Mouse (Mus musculus): ENCODE measurements around the gene Klhl29.
"Not testable (repeated sequence)": the region's sequence is repeated elsewhere in the genome, so short reads cannot be mapped to it uniquely, and the experiment has no call there.

Gene Klhl29

DNA sequence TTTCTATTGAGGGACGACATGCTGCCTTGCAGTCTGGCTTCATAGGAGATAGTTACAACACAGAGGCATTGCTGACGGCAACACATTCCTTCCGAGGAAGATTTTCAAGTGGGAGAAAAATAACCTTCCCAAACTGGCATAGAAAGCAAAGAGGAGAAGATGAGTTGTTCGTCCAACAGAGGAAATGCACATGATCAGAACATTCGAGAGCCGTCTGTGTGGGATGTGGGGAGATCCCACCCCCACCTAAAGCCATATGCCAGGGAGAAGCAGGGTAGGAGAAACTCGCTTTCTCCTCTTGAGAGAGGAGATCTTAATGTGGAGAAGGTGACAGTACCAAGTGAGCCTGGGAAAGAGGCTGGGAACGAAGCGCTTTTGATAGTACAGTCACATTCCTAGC, 22.1 kb downstream of the Klhl29 start:
- DNase-seq: no peak

DNA sequence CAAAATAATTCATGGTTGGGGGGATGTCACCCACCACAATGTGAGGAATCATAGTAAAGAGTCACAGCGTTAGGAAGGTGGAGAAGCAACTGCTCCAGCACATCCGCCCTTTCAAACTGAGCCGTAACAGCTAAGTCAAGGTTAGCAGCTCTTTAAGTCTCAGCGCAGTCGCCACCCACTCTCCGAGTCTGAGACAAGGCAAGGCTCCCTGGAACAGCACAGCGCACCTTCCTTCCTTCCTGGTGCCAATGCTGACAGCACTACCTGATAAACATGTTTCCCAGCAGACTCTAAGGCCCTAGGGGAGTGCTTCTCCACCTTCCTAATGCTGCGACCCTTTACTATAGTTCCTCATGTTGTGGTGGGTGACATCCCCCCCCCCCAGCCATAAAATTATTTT, 22.7 kb downstream of the Klhl29 start:
- DNase-seq: no peak

DNA sequence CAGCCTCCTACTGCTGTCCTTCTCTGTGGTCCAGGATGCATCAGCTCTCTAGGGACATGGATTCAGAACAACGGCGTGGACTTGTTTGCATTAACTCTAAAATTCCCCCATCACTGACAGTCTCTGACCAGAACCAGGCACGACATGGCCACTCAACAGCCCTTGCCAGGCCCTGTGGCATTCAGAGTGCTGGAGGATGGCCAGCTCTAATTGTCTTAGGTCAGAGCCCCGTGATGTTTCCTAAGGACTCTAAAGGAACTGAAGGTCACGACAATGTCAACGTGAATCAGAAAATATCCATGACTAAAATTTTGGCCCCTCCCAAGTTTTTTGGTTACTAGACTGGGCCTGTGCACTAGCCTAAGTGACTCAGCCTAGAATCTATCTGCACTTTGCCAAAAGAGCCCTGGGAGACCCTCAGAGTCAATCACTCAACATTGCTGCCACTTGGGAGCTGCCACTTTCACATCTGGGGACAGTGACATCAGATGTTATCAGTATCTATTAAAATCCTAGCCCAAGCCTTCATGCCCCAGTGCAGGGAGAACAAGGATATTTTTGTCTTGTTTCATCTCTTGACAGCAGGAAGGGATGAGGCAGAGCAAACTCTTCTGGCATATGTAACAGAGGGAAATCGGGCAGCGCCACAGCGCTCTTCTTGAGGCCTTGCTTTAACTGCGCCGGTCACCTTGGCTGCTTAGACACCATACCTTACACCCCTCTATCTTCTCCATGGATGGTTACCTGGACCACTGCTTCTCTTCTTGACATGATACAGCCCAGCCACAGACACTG, 24.8 kb downstream of the Klhl29 start:
- DNase-seq: no peak

DNA sequence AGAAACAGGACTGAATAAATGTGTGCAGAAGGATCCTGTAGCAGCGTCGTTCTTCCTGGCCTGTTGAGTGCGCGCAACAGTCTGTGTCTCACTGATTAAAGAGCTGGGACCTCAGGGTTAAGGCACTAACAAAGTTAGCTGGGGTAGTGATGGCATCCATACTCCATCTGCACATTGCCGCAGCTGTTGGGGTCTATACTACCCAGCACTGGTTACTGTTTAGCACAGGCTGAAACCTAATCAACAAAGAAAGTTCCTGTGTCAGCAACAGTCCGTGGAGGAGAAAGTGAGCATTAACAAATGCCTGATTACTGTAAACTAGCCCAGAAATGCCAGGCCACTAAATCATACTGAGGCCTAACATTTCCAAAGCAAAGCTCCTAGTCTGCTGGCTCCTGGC, 30.4 kb downstream of the Klhl29 start:
- no peak for DNase-seq

DNA sequence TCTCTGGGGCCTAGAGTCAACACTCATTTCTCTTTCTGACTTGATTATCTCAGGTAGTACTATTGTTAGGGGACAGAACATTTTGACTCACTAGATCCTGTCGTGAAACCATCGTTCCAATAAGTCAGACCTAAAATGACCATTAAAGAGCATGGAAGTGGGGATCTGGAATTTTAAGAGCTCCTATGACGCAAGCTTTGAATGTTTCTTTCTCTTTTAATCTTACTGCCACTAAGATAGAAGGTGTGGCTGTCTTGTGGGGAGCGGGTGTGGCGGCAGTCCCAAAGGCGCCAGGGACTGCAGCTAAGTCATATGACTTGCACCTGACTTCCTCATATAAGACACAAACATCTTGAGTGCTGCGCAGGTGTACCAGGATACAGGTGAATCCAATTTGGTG, 31.0 kb downstream of the Klhl29 start:
- not testable (repeated sequence) for DNase-seq

DNA sequence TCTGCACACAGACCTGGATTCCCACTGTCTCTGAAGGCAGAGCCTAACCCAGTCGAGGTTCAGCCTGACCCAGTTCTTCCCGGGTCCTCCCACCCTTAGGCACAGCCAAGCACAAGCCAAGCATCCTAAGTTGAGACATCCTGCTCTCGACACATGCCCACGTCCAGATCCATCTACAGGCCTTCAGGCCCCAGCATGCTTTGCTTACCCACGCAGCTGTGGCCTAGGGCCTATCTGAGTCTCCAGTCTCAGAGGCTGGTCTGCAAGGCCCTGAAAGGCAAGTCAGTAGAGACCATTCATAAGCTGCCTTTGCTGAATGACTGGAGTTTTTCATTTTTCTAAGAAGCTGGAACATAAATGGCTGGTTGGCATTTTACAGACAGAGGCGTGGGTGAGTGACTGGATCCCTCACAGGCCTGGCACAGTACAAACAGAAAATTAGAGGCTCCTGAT, 35.3 kb downstream of the Klhl29 start:
- DNase-seq: no peak

DNA sequence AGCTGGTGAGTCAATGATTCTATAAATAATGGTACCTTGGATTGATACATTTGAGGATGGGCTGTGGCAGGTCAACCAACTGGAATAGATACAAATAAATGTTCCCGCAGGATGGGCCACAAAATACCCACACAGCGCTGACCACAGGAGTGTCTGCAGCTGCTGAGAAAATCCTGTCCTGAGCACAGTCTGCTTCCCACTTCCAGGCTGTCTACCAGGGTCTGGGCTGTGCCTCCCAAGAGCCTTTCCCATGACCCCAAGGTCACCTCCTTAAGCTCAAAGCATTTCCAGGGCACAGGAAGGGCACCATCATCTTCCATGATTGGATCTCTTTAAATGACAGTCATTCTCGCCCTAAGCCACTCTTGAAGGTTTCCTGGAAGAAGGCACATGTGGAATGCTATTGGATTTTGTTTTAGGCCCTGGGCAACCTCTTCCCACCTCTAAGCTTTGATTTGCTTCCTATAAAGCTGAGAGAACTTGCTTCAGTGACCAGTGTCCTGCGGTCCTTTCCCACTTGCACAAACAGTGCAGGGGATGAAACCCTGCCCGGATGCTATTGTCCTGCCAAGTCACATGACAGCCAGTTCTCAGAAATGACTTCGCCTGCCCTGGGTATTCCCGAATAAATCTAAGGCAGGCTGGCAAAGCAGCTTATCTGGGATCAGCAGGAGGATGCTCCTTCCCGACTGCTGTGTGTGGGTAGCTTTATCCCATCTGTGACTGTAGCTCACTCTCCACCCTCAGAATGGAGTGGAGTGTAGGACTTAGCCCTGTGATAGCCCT, 38.4 kb downstream of the Klhl29 start:
- DNase-seq: peak; percentile 36

DNA sequence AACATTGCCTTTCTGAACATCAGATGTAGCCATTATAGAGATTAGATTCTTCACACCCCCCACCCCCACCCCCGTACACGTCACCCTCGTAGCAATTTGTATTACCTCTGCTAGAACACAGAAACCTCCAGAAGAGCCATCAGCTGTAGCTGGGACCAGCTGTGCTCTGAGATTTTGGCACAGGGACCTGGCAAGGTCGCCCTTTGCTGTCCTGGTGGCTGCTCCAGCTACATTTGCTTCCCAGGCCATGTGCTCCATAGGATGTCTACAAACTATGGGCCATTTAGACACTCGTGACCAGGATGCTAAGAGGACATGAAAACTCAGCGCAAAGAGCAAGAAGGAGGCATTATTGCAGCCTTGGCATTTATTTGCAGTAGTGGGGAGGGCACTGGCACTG, 39.2 kb downstream of the Klhl29 start:
- no peak for DNase-seq

DNA sequence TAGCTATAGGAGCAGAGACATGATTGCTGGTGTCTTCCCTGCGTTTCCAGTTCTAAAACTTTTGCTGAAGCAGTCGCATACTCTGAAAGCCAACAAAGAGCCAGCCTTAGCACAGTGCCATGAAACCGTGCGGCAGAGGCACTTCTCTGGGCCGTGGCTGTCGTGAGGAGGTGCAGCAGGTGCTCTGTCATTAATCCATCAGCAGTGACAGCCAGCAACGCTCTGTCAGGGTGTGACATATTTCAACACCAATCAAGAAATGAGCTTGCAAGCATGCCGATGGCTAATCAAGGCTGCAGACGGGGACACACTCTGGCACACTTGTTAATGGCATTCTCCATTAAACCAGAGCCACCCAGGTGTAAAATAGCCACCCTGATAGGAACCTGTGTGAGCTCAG, 40.5 kb downstream of the Klhl29 start:
- no peak for DNase-seq

DNA sequence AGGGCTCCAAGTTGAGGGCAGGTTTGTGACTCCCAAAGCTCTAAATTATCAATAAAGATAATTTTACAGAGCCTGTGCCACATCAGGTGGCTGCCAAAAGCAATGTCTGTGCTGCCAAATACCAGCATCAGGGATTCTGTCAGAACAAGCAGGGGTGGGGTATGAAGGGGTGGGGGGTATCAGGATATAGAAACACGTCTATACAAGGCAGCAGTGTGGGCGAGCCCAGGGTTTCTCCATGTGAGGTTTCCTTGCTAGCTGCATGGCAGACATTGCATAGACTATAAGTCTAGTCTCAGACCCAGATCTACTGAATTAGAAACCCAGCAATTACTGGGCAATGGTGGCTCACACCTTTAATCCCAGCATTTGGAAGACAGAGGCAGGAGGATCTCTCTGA, 41.3 kb downstream of the Klhl29 start:
- no peak for DNase-seq

DNA sequence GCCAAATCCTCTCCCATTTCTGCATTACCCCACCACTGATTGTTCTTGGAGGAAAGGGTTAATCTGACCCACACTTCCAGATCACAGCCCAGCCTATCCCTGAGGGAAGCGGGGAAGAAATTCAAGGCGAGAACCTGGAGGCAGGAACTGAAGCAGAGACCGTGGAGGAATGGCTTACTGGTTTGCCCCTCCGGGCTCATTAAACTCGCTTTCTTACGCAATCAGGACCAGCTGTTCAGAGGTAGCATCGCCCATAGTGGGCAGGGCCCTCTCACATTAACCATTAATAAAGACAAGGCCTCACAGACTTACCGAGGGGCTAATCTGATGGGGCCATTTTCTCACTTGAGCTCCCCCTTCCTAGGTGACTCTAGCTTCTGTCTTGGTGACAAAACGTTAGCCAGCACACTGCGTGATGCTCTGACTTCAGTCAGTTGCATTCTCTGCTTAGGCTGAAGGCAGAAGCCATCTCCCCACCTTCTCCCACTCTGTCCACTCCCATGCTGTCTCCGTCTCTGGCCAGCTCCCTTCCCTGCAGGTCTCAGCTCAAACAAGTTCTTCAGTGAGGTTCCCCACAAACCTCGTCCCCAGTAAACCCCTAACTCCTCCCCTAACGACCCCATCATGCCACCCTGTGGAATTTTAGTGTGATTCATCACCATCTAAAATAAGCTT, 43.5 kb downstream of the Klhl29 start:
- DNase-seq: no peak

DNA sequence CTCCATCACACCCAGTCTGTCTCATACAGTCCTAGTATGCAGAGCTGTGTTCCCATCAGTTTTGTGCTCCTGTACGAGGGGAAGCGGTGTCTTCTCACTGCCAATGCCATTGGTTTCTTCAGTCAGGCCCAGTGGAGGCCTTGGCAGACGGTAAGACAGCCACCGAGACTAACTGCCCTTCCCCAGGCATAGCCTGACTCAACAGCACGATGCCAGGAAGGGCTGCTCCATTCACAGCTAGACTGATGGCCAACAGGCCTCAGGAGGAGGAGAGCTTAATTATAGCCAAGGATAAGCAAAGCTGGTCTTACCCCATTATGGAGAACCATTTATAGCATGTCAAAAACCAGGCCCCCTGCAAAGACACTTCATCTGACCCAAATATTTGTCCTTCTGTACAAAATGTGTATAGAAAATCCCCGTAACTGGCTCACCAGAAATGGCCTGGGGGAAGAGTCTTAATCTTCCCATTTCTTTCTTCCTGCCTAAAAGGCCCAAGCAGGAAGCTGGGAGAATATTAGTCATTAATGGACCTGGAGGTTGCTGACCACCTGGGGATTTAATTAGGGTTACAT, 44.9 kb downstream of the Klhl29 start:
- DNase-seq: peak; percentile 20

DNA sequence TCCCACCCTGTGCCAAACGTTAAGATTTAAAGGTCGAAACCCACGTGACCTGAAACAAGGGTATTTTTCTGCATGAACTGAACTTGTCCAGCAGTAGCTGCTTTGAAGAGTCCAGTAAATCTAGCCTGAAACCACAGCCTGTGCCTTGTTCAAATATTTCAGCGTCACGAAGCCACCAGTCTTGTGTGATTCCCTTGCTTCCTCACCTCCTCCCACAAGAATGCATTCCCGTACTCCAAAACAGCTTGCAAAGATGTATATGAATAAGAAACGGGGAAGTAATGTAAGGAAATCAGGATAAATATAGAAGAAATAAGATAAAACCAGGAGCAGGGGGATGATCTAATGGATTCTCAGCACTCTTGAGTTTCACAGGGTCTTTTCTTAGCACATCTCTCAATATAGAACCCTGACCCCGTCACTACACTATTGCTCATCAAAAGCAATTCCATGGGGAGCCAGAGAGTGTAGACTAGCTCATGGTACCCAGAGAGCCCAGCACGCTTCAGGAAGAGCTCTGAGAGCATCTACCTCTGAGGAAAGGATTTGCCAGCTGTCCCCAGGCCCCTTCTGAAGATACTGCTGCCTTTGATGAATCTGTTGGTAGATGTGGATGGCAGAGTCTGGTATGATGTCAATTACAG, 52.9 kb downstream of the Klhl29 start:
- no peak for DNase-seq

DNA sequence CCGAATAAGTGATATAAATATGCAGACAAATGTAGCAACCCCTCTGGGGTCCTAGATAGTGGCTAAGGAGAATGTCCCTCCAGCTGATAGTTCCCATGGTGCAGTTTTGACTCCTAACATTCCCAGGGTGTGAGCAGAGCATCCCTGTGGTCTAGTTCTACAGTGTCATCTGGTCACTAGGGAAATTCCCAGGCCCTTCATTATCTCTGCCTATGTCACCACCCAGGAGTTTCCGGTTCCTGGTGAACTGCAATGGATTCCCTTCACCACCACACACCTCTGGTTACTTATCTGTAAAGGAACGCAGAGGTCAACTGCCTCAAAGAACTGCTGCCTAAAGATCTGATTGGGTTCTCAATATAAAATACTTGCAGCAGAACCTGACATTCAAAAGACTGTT, 54.5 kb downstream of the Klhl29 start:
- no peak for DNase-seq

DNA sequence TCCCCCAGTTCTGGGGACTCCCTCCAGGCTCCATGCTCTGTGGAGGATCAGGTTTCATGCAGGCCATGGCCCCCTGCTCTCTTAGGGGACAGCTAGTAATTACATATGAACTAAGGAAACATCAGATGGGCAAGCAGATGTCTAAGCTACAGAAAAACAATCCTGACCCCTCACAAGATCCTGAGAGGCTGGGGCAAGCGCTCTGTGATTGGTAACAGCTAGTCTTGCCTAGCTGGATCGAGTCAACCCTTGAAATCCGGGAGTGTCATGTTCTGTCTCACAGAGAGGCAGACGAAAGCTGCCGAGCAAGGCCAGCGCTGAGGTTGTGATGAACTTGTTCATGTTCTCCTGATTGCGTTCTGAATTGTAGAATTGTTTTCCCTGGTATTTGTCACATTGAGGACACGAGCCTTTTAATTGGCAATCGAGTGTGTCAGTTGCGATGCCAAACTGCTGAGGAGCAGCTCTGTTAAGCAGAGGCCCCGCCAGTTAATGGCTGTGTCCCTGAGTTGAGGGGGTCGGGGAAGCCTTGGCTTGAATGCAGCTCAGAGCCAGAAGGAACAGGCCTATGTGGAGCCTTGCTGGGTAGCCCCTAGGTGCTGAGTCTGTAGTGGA, 56.0 kb downstream of the Klhl29 start:
- DNase-seq: no peak

DNA sequence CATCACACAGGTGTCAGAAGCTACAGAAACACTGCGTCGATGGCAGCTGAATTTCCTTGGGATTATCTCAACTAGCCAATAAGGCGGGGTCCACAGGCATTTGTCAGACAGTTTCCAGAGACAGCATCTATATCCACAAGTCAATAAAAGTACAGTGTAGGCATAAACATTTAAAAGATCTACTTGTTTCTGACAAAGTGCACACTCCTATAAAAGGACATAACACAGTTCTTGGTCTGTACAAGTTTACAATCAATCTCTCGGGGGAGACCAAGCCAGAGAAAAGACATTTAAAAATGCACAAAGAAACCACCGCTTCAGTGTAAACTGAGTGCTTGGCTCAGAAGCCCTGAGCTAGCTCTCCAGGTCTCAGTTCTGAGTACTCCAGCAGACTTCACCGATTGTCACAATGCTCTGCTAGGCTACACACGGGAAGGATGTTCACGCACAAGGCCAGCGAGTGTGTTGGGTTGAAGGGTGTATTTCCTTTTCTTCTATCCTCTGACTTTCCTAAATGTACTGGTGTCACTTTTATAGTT, 59.4 kb downstream of the Klhl29 start:
- DNase-seq: no peak

DNA sequence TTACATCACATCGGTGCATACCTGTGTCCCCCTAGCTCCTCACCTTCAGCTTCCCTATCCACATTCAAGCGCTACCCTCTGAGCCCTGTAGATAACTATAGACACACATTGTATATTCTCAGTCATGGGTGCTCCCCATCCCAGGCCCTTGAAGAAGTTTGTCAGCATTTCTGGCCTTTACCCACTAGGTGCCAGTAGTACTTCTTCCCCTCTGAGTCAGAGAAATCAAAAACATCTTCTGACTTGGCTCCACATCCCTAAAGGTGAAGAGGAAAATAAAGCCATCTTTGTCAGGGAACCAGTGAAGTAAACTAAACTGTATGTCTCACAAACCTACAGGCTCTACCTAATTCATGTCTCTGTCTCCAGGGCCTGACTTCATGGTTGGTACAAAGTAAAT, 67.6 kb downstream of the Klhl29 start:
- no peak for DNase-seq

DNA sequence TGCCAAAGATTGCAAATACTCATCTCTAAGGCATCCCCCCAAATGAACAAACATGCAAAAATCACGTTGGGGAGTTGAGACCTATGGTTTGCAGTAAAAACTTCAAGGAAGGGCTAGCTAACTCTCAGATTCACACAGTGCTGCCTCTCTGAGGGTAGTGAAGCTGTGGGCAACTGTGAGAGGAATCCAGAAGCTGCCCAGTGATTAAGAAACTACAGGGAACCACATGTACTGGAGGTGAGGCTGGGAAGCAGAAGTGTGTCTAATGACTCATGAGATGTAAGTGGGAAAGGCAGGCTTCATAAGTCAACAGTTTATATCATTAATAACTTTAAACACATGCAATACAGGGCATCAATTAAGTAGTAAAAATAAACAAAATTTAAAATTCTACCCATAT, 70.0 kb downstream of the Klhl29 start:
- DNase-seq: no peak

DNA sequence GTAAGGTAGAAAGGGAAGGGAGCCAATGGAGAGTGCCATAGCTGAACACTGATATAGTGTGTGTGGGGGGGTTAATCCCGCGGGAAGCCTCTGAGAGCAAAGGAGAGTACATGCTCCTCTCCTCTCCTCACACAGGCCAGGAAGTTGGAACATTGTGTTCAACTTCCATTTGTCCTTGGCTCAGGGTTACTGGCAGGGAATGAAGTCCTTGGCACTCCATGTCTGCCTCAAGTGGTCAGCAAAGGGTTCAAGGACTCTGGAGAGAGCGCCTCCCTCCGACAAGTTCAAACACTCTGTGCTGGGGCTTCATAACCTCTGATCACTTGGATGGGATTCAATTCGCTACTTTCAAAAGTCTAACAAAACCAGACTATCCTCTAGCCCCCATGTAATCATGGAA, 71.6 kb downstream of the Klhl29 start:
- DNase-seq: no peak

DNA sequence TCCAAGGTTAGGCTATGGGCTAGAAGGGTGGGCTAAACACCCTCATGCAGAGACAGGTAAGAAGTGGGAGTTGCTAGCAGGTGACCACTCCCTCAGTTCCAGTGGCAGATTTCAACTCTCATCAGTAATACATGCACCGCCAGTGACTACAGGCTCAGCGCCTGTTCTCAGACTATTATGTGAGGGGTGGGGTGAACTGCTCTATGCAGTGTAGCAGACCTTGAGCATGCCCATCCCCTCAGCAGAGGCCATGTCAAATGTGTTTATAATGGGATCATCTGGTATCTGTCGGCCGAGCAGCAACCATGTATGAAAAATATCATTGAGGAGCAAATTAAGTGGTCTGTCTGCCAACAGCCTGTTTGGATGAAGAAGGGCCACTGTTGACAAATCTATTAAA, 72.4 kb downstream of the Klhl29 start:
- no peak for DNase-seq

DNA sequence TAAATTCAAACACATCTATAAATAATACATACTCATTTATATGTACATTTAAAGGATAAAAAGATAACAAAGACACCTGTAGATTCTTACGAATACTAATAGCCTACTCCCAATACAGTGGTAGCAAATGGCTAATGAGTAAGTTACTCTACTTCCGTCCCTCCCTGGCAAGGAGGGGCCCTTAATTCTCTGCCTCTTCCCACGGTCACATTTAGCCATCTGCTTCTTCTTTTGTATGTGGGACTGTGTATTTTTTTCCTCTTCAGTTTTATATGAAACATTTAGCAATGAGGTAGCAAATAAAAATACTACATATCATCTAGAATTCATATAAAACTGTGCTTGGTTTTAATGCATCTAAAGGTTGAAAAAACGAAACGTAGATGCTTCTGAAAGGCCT, 73.6 kb downstream of the Klhl29 start:
- no peak for DNase-seq

DNA sequence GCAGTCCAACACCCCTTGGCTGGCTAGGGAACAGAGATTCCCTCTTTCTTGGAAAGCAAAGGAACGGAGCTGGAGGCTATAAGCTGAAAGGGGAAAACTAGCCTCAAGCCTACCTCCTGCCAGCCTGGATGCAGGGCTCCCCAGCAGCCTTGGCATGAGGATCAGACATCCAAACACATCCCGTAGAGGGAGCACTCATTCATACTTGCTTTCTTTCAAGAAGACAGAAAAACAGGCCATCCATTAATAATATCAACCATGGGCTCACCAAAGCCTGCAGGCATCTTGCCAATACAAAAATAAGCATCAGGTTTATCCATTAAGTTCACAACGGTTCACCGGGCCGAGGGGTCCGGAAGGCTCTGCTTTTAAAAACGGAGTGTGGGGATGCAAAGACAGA, 79.1 kb downstream of the Klhl29 start:
- DNase-seq: no peak
